ENCODE assay signal across 31 mouse cellular contexts in genomic region chr5:90807176-90807950, GRCm38 (mm10). TPM values are rescaled to one million over a fixed set of nuclear protein-coding genes. Genes with fewer than 3 reads are reported as not detected.
A peak's percentile ranks its signal among the peaks of the same experiment; 100 is the strongest.
DNase-seq lines count a peak whose midpoint lies in the region; ATAC-seq and TF ChIP-seq lines count a peak whose summit lies in the region.
"Had no signal": no experiment of that assay in that cellular context is flagged by ENCODE, and none has a peak within 500 bp of the region (broad histone marks: within the 10 kb centered on the region; RNA-seq: fewer than 3 reads in every experiment).

No protein-coding gene starts in this region.

- H3ac ChIP-seq in C2C12 (ENCODE audit: control insufficient read depth, insufficient read length, low read depth): no peak overlapping the region

- peak; percentile 8 for DNase-seq in limb, embryonic 14.5 days (ENCODE audit: low spot score)
- DNase-seq in limb, embryonic 10.5 days (ENCODE audit: low spot score): no peak
- DNase-seq in adipocyte (ENCODE audit: low spot score): peak; percentile 47
- DNase-seq in ovary, adult 18-20 months (ENCODE audit: low spot score): no peak
- no peak for DNase-seq in left cerebral cortex, adult 9 months (ENCODE audit: low spot score in 2 of 2)
- no peak for DNase-seq in layer of hippocampus, postnatal 14 days (ENCODE audit: low spot score in 2 of 2)
- DNase-seq: adrenal gland, adult 2 months; adrenal gland, postnatal 10 days; adrenal gland, postnatal 25 days; B cell, adult 2 months; cerebellum, adult 11 months; cerebellum, adult 18-20 months; cerebellum, adult 8-10 months; cerebellum, adult 9-11 months; cerebellum, postnatal 14 days; cerebellum, postnatal 36 days; embryo, embryonic 11 days; forebrain, postnatal 0 days had no signal

- no peaks in the 10 kb centered on the region for H3K79me3 ChIP-seq in C2C12 (ENCODE audit: low read depth)

- no peaks in the 10 kb centered on the region for H3K79me2 ChIP-seq in C2C12 (ENCODE audit: control insufficient read depth, insufficient read depth)

- no peaks in the 10 kb centered on the region for H3K27me3 ChIP-seq in limb, embryonic 14.5 days (ENCODE audit: control insufficient read depth, insufficient read depth, low read length)
- no peaks in the 10 kb centered on the region for H3K27me3 ChIP-seq in limb, embryonic 10.5 days (ENCODE audit: low read depth, poor library complexity, severe bottlenecking)
- no peaks in the 10 kb centered on the region for H3K27me3 ChIP-seq in C2C12 (ENCODE audit: control insufficient read depth, insufficient read depth, insufficient read length)
- H3K27me3 ChIP-seq: embryonic facial prominence, embryonic 12.5 days; embryonic facial prominence, embryonic 15.5 days; forebrain, embryonic 13.5 days; forebrain, embryonic 15.5 days; Patski had no signal

- H3K4me3 ChIP-seq in limb, embryonic 14.5 days (replicated peaks; ENCODE audit: low read length): no peak overlapping the region
- H3K4me3 ChIP-seq in limb, embryonic 10.5 days: no peak overlapping the region
- H3K4me3 ChIP-seq in C2C12 (ENCODE audit: insufficient read depth, poor library complexity, severe bottlenecking): no peak overlapping the region
- H3K4me3 ChIP-seq: embryonic facial prominence, embryonic 12.5 days; embryonic facial prominence, embryonic 15.5 days; forebrain, embryonic 13.5 days; forebrain, embryonic 15.5 days had no signal

- H3K4me1 ChIP-seq in limb, embryonic 14.5 days (ENCODE audit: control insufficient read depth, insufficient read depth, low read length): no peaks in the 10 kb centered on the region
- H3K4me1 ChIP-seq in limb, embryonic 10.5 days: no peaks in the 10 kb centered on the region
- H3K4me1 ChIP-seq: embryonic facial prominence, embryonic 12.5 days; embryonic facial prominence, embryonic 15.5 days; forebrain, embryonic 13.5 days; forebrain, embryonic 15.5 days had no signal

- no peak overlapping the region for H3K9ac ChIP-seq in limb, embryonic 14.5 days (ENCODE audit: low read depth, low read length, severe bottlenecking)
- H3K9ac ChIP-seq: embryonic facial prominence, embryonic 12.5 days; embryonic facial prominence, embryonic 15.5 days; forebrain, embryonic 13.5 days; forebrain, embryonic 15.5 days; forebrain, postnatal 0 days had no signal

- H3K27ac ChIP-seq in limb, embryonic 14.5 days (replicated peaks; ENCODE audit: low read depth, low read length): no peak overlapping the region
- no peak overlapping the region for H3K27ac ChIP-seq in limb, embryonic 10.5 days
- H3K27ac ChIP-seq: embryonic facial prominence, embryonic 12.5 days; embryonic facial prominence, embryonic 15.5 days; forebrain, embryonic 13.5 days; forebrain, embryonic 15.5 days had no signal

- H3K4me2 ChIP-seq in limb, embryonic 14.5 days (replicated peaks; ENCODE audit: low read depth, low read length, severe bottlenecking): no peak overlapping the region
- H3K4me2 ChIP-seq: embryonic facial prominence, embryonic 12.5 days; embryonic facial prominence, embryonic 15.5 days; forebrain, embryonic 13.5 days; forebrain, embryonic 15.5 days had no signal

- TF ChIP-seq POLR2A in limb, embryonic 14.5 days (IDR thresholded peaks at IDR 0.05; ENCODE audit: borderline replicate concordance, extremely low read depth, insufficient read depth, insufficient read length): no peak

- no peak for ATAC-seq in limb, embryonic 14.5 days (ENCODE audit: low FRiP score, low read depth)
- ATAC-seq: activated CD4-positive, CD25-positive, alpha-beta regulatory T cell, adult 4 months; forebrain, embryonic 13.5 days; forebrain, embryonic 15.5 days; forebrain, postnatal 0 days; Patski had no signal

- H3K36me3 ChIP-seq in limb, embryonic 14.5 days (ENCODE audit: control insufficient read depth, insufficient read depth, low read length): no peaks in the 10 kb centered on the region
- no peaks in the 10 kb centered on the region for H3K36me3 ChIP-seq in limb, embryonic 10.5 days
- no peaks in the 10 kb centered on the region for H3K36me3 ChIP-seq in C2C12 (ENCODE audit: control insufficient read depth, insufficient read depth)
- H3K36me3 ChIP-seq: embryonic facial prominence, embryonic 12.5 days; embryonic facial prominence, embryonic 15.5 days; forebrain, embryonic 15.5 days had no signal

- H3K9me3 ChIP-seq in limb, embryonic 14.5 days (ENCODE audit: control insufficient read depth, low read length): no peaks in the 10 kb centered on the region
- H3K9me3 ChIP-seq in limb, embryonic 10.5 days (replicated peaks): no peaks in the 10 kb centered on the region
- H3K9me3 ChIP-seq: embryonic facial prominence, embryonic 12.5 days; embryonic facial prominence, embryonic 15.5 days; forebrain, embryonic 13.5 days; forebrain, embryonic 15.5 days had no signal

- 74% methylated on average over 3 of the region's 3 CpGs for WGBS in limb, embryonic 14.5 days
- 86% methylated on average over 3 of the region's 3 CpGs for WGBS in limb, embryonic 10.5 days

- TF ChIP-seq CTCF in C2C12 (IDR thresholded peaks at IDR 0.05; ENCODE audit: control insufficient read depth, insufficient read depth, insufficient read length): no peak

TF ChIP-seq in C2C12, 6 proteins besides CTCF, POLR2A, EP300 and RAD21:
- no peak for TF ChIP-seq CEBPB (IDR thresholded peaks at IDR 0.05; ENCODE audit: low read depth)
- TF ChIP-seq MYOG (IDR thresholded peaks at IDR 0.05; ENCODE audit: control insufficient read depth, extremely low read depth, insufficient read length): no peak
- no peak for TF ChIP-seq FOSL1 (IDR thresholded peaks at IDR 0.05; ENCODE audit: insufficient read depth, low read length, poor library complexity, severe bottlenecking)
- TF ChIP-seq MYOD1 (IDR thresholded peaks at IDR 0.05; ENCODE audit: control insufficient read depth, insufficient read length, low read depth): no peak
- peak; percentile 25 for TF ChIP-seq USF1 (IDR thresholded peaks at IDR 0.05; ENCODE audit: low read depth)
- TF ChIP-seq MAX (IDR thresholded peaks at IDR 0.05): no peak

RNA-seq across cellular contexts. Expression of gene Cxcl15, which starts 13.0 kb away (rescaled TPM):
- polyA plus RNA-seq in limb, embryonic 14.5 days (2012; rRNA removed): 0.09 and 0.28 TPM in 2 replicates
- polyA plus RNA-seq in limb, embryonic 14.5 days (2014; fragmentation: Nextera tagmentation; extraction: Ambion mirVana): 0.33 and 0.44 TPM in 2 replicates
- not detected in 2 replicates for polyA plus RNA-seq in limb, embryonic 10.5 days (2016; fragmentation: Nextera tagmentation; extraction: Ambion mirVana)
- not detected for polyA plus RNA-seq in C2C12 (2012; fragmentation: generic; extraction: Trizol)
- not detected for total RNA-seq in layer of hippocampus, postnatal 14 days (2021)
- total RNA-seq: adrenal gland, adult 2 months; adrenal gland, postnatal 10 days; adrenal gland, postnatal 25 days; adrenal gland, postnatal 4 days; common myeloid progenitor, adult 5-6 weeks; ES-E14; forebrain, postnatal 0 days; MEL had no signal
- polyA plus RNA-seq: activated CD4-positive, CD25-positive, alpha-beta regulatory T cell, adult 4 months; adrenal gland, adult 2 months; brain, embryonic 14.5 days; forebrain, embryonic 11.5 days; forebrain, embryonic 13.5 days; forebrain, embryonic 15.5 days; forebrain, postnatal 0 days had no signal

RNA-seq across cellular contexts. Expression of gene Cxcl3, which starts 21.5 kb away (rescaled TPM):
- polyA plus RNA-seq in limb, embryonic 14.5 days (2012; rRNA removed): 0.40 and 0.63 TPM in 2 replicates
- polyA plus RNA-seq in limb, embryonic 14.5 days (2014; fragmentation: Nextera tagmentation; extraction: Ambion mirVana): 0.66 TPM in 1 of 2 replicates, not detected in the other
- polyA plus RNA-seq in limb, embryonic 10.5 days (2016; fragmentation: Nextera tagmentation; extraction: Ambion mirVana): not detected in 2 replicates
- not detected for polyA plus RNA-seq in C2C12 (2012; fragmentation: generic; extraction: Trizol)
- total RNA-seq in layer of hippocampus, postnatal 14 days (2021): not detected
- total RNA-seq: adrenal gland, adult 2 months; adrenal gland, postnatal 10 days; adrenal gland, postnatal 25 days; adrenal gland, postnatal 4 days; ES-E14; forebrain, postnatal 0 days; MEL had no signal
- polyA plus RNA-seq: activated CD4-positive, CD25-positive, alpha-beta regulatory T cell, adult 4 months; brain, embryonic 14.5 days; forebrain, embryonic 11.5 days; forebrain, embryonic 13.5 days; forebrain, embryonic 15.5 days; forebrain, postnatal 0 days; Patski had no signal

RNA-seq across cellular contexts. Expression of gene Pf4, which starts 35.1 kb away (rescaled TPM):
- polyA plus RNA-seq in limb, embryonic 14.5 days (2012; rRNA removed): 41.2 and 50.2 TPM in 2 replicates
- 59.7 and 77.5 TPM in 2 replicates for polyA plus RNA-seq in limb, embryonic 14.5 days (2014; fragmentation: Nextera tagmentation; extraction: Ambion mirVana)
- polyA plus RNA-seq in limb, embryonic 10.5 days (2016; fragmentation: Nextera tagmentation; extraction: Ambion mirVana): 32.4 and 43.9 TPM in 2 replicates
- polyA plus RNA-seq in C2C12 (2012; fragmentation: generic; extraction: Trizol): not detected
- total RNA-seq in layer of hippocampus, postnatal 14 days (2021): 1 to 10 TPM; 2.3 to 5.0 TPM
- total RNA-seq: ES-E14 had no signal
- polyA plus RNA-seq: activated CD4-positive, CD25-positive, alpha-beta regulatory T cell, adult 4 months; Patski had no signal

RNA-seq across cellular contexts. Expression of gene Ppbp, which starts 39.0 kb away (rescaled TPM):
- polyA plus RNA-seq in limb, embryonic 14.5 days (2012; rRNA removed): 1.6 and 3.0 TPM in 2 replicates
- polyA plus RNA-seq in limb, embryonic 14.5 days (2014; fragmentation: Nextera tagmentation; extraction: Ambion mirVana): 3.0 and 3.2 TPM in 2 replicates
- polyA plus RNA-seq in limb, embryonic 10.5 days (2016; fragmentation: Nextera tagmentation; extraction: Ambion mirVana): 6.3 and 8.3 TPM in 2 replicates
- 0.06 TPM for polyA plus RNA-seq in C2C12 (2012; fragmentation: generic; extraction: Trizol)
- total RNA-seq in layer of hippocampus, postnatal 14 days (2021): not detected
- polyA plus RNA-seq: activated CD4-positive, CD25-positive, alpha-beta regulatory T cell, adult 4 months had no signal

RNA-seq across cellular contexts. Expression of gene Cxcl5, which starts 48.2 kb away (rescaled TPM):
- polyA plus RNA-seq in limb, embryonic 14.5 days (2012; rRNA removed): 1.3 and 1.4 TPM in 2 replicates
- polyA plus RNA-seq in limb, embryonic 14.5 days (2014; fragmentation: Nextera tagmentation; extraction: Ambion mirVana): 1.4 and 2.4 TPM in 2 replicates
- polyA plus RNA-seq in limb, embryonic 10.5 days (2016; fragmentation: Nextera tagmentation; extraction: Ambion mirVana): 0.20 TPM in 1 of 2 replicates, not detected in the other
- polyA plus RNA-seq in C2C12 (2012; fragmentation: generic; extraction: Trizol): 0.14 TPM
- total RNA-seq in layer of hippocampus, postnatal 14 days (2021): under 1 TPM in 1 of 2 experiments, not detected in 1; 0.35 TPM
- total RNA-seq: adrenal gland, adult 2 months; adrenal gland, postnatal 10 days; adrenal gland, postnatal 25 days; adrenal gland, postnatal 4 days; common myeloid progenitor, adult 5-6 weeks; MEL had no signal
- polyA plus RNA-seq: activated CD4-positive, CD25-positive, alpha-beta regulatory T cell, adult 4 months; adrenal gland, adult 2 months; forebrain, embryonic 11.5 days; forebrain, embryonic 13.5 days had no signal

Comparison
In these comparisons a context has a peak if more than half of its experiments do, and no peak if none do; other contexts are left out.
1. DNase-seq: peak in limb, embryonic 14.5 days (single experiment) and adipocyte (single experiment); none in limb, embryonic 10.5 days (single experiment), ovary, adult 18-20 months (single experiment), left cerebral cortex, adult 9 months (0 of 2) and layer of hippocampus, postnatal 14 days (0 of 2).
2. RNA of gene Pf4, which starts 35.1 kb away (polyA plus RNA-seq): 41.2 to 77.5 TPM in limb, embryonic 14.5 days and 32.4 to 43.9 TPM in limb, embryonic 10.5 days; not detected in C2C12 (single experiment); every median in the first group is over 10 times any median in the second.